Mouse (Mus musculus) bone marrow macrophage, adult 2 months (primary cell): ENCODE data around the gene Msl1.

Source experiments
- CTCF ChIP-seq: IDR thresholded peaks from 2 replicates; pipeline ENCODE4 v1.5.1; 2012; ENCODE audit warnings: low read depth, mild to moderate bottlenecking, low read length, moderate library complexity
- POLR2A ChIP-seq: IDR thresholded peaks from 2 replicates; pipeline ENCODE4 v1.6.1; 2012; ENCODE audit warnings: mild to moderate bottlenecking, low read depth, low read length, borderline replicate concordance

DNA sequence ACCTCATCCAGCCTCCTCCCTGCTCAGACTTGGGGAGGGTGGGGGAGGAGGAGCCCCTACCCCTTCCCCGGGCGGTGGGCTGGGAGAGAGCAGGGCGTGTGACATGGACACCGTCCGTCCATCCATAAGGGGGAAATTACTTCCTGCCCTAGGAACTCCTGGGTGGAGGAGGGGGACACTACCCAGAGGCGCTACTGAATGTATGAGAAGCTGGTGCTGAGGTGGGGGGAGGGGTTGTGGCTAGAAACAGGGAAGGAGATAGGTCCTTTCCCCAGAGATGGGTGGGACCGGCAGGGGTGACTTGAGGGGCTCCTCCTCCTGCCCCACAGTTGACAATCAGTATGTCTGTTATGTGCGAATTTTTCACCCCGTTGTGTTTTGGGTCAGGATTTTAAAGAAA is 28.0 kb upstream of the Msl1 start:
- TF ChIP-seq CTCF: no peak
- no peak for TF ChIP-seq POLR2A
